Comparison of ENCODE assay signal across 9 mouse cellular contexts in genomic region chr6:87257981-87258775, GRCm38 (mm10).
DNase-seq lines count a peak whose midpoint lies in the region; ATAC-seq and TF ChIP-seq lines count a peak whose summit lies in the region.
"Had no signal": no experiment of that assay in that cellular context is flagged by ENCODE, and none has a peak within 500 bp of the region (broad histone marks: within the 10 kb centered on the region; RNA-seq: fewer than 3 reads in every experiment).

No protein-coding gene starts in this region.

- 77% methylated on average over 7 of the region's 7 CpGs for WGBS in heart, embryonic 12.5 days

- peaks cover 4% of the 10 kb centered on the region for H3K4me1 ChIP-seq in heart, embryonic 12.5 days (replicated peaks)

- no peaks in the 10 kb centered on the region for H3K27me3 ChIP-seq in heart, embryonic 12.5 days (replicated peaks)
- H3K27me3 ChIP-seq: CH12.LX had no signal

- TF ChIP-seq CTCF in layer of hippocampus, adult 2 months (conservative IDR thresholded peaks at IDR 0.05), result no peak

- H3K9me3 ChIP-seq in heart, embryonic 12.5 days (replicated peaks), result no peaks in the 10 kb centered on the region

- no peak overlapping the region for H3K9ac ChIP-seq in heart, embryonic 12.5 days

- no peak overlapping the region for H3K4me2 ChIP-seq in heart, embryonic 12.5 days

- H3K36me3 ChIP-seq in heart, embryonic 12.5 days, result no peaks in the 10 kb centered on the region

- peak; percentile 91 for DNase-seq in heart, adult 11 months
- DNase-seq in Muller cell, postnatal 12 days (ENCODE audit: inconsistent ontology term), result peak; percentile 81
- DNase-seq in layer of hippocampus, adult 2 months (ENCODE audit: low spot score in 2 of 2), result peak; percentile 23 to 57
- DNase-seq in lung, postnatal 25 days (ENCODE audit: low spot score), result peak; percentile 41
- no peak for DNase-seq in thymus, postnatal 25 days
- no peak for DNase-seq in T-cell, adult 2 months (ENCODE audit: low spot score)
- no peak for DNase-seq in kidney, postnatal 10 days

- no peak overlapping the region for H3K4me3 ChIP-seq in heart, embryonic 12.5 days
- H3K4me3 ChIP-seq in layer of hippocampus, adult 2 months, result no peak overlapping the region

- ATAC-seq in heart, embryonic 12.5 days (ENCODE audit: insufficient number of reproducible peaks, low FRiP score), result no peak

- no peak overlapping the region for H3K27ac ChIP-seq in heart, embryonic 12.5 days (ENCODE audit: poor library complexity, severe bottlenecking)
- peak overlapping the region; percentile 77 for H3K27ac ChIP-seq in layer of hippocampus, adult 2 months

Comparison
In these comparisons a context has a peak if more than half of its experiments do, and no peak if none do; other contexts are left out.
1. DNase-seq: peak in heart, adult 11 months (single experiment), Muller cell, postnatal 12 days (single experiment), layer of hippocampus, adult 2 months (2 of 2) and lung, postnatal 25 days (single experiment); none in thymus, postnatal 25 days (single experiment), T-cell, adult 2 months (single experiment) and kidney, postnatal 10 days (single experiment).